Mouse (Mus musculus) embryonic facial prominence, embryonic 11.5 days (tissue): ENCODE measurements around the gene Hist1h1d. TPM values are rescaled to one million over a fixed set of nuclear protein-coding genes. Genes with fewer than 3 reads are reported as not detected.
"Not testable (repeated sequence)": the region's sequence is repeated elsewhere in the genome, so short reads cannot be mapped to it uniquely, and the experiment has no call there.

Experiments
- ATAC-seq: fragments of 200-750 bp; cut with Nextera tagmentation; replicated peaks from 2 replicates; pipeline ENCODE4 v1.8.0; 2017; ENCODE audit warnings: low read depth; ENCODE audit not compliant: insufficient number of reproducible peaks, low FRiP score, low TSS enrichment
- DNase-seq: peaks from one replicate; pipeline ENCODE4 v3.0.0-alpha.2; 2015; ENCODE audit warnings: low spot score
- H3K27ac ChIP-seq: fragments of 300-500 bp; sonication (generic); replicated peaks from 2 replicates; pipeline ENCODE4 v1.5.1; 2014; ENCODE audit warnings: mild to moderate bottlenecking, low read depth, low read length, control low read depth
- H3K27me3 ChIP-seq: fragments of 300-500 bp; sonication (generic); 2 replicates; pipeline ENCODE4 v1.6.1; 2014; ENCODE audit warnings: mild to moderate bottlenecking, low read length, moderate library complexity, mixed read lengths; ENCODE audit not compliant: control insufficient read depth, insufficient read depth
- H3K36me3 ChIP-seq: fragments of 300-500 bp; sonication (generic); replicated peaks from 2 replicates; pipeline ENCODE4 v1.6.1; 2014; ENCODE audit warnings: low read depth, mild to moderate bottlenecking, low read length, moderate library complexity, mixed read lengths; ENCODE audit not compliant: control insufficient read depth, insufficient read depth
- H3K4me1 ChIP-seq: fragments of 300-500 bp; sonication (generic); 2 replicates; pipeline ENCODE4 v1.6.1; 2014; ENCODE audit warnings: low read length, mixed read lengths; ENCODE audit not compliant: control insufficient read depth, insufficient read depth
- H3K4me2 ChIP-seq: fragments of 300-500 bp; sonication (generic); 2 replicates; pipeline ENCODE4 v1.6.1; 2014; ENCODE audit warnings: low read depth, mild to moderate bottlenecking, control low read depth, low read length, moderate library complexity
- H3K4me3 ChIP-seq: fragments of 300-500 bp; sonication (generic); 2 replicates; pipeline ENCODE4 v1.5.1; 2014; ENCODE audit warnings: low read depth, low read length, control low read depth
- H3K9ac ChIP-seq: fragments of 300-500 bp; sonication (generic); replicated peaks from 2 replicates; pipeline ENCODE4 v1.6.1; 2014; ENCODE audit warnings: mild to moderate bottlenecking, control low read depth, low read length
- H3K9me3 ChIP-seq: fragments of 300-500 bp; sonication (generic); replicated peaks from 2 replicates; pipeline ENCODE4 v1.6.1; 2016; ENCODE audit warnings: mild to moderate bottlenecking, low read length, inconsistent platforms, mixed read lengths; ENCODE audit not compliant: control insufficient read depth
- WGBS: fragments of 180-500 bp; shearing (Covaris S2); extraction: QIAGEN DNeasy Blood & Tissue Kit; methylation state at CpG from one replicate; pipeline ENCODE4 v1.1.7; 2014; 5-methylcytosine and 5-hydroxymethylcytosine counted together
- polyA plus RNA-seq: library from polyadenylated mRNA; unstranded; fragments of >200 nt; fragmentation: Nextera tagmentation; extraction: Ambion mirVana; gene quantifications from 2 replicates; pipeline ENCODE4 v1.2.1, GENCODE M21; 2014

Gene Hist1h1d
- polyA plus RNA-seq, 1 experiment from 2014 or later = 0.53 TPM

- H3K36me3 ChIP-seq = no peaks in the 10 kb centered on the region
- peak overlapping the region; percentile 49 for H3K4me3 ChIP-seq
- ATAC-seq (no peak), DNase-seq (peak; percentile 51)
- WGBS = 6% methylated on average over 6 of the region's 6 CpGs
- no peaks in the 10 kb centered on the region for H3K27me3 ChIP-seq
- H3K27ac ChIP-seq = peak overlapping the region; percentile 85
- H3K4me2 ChIP-seq = peak overlapping the region; percentile 82
- no peaks in the 10 kb centered on the region; the same call in 1 of the 2 replicates for H3K4me1 ChIP-seq
- no peaks in the 10 kb centered on the region for H3K9me3 ChIP-seq
- peak overlapping the region; percentile 81 for H3K9ac ChIP-seq
These were observed 29.4 kb downstream of the Hist1h1d start for GRCm38 (mm10) chr13:23582219-23583056.

GRCm38 (mm10) chr13:23583387-23584068 lies 30.5 kb downstream of the Hist1h1d start:
- peak overlapping the region; percentile 65 for H3K27ac ChIP-seq
- no peak overlapping the region for H3K4me3 ChIP-seq
- no peaks in the 10 kb centered on the region; the same call in 1 of the 2 replicates for H3K4me1 ChIP-seq
- peak overlapping the region; percentile 37; the same call in 1 of the 2 replicates for H3K9ac ChIP-seq
- no peaks in the 10 kb centered on the region for H3K9me3 ChIP-seq
- no peak for DNase-seq
- no peak overlapping the region; the same call in 1 of the 2 replicates for H3K4me2 ChIP-seq
- ATAC-seq = no peak
- H3K27me3 ChIP-seq = no peaks in the 10 kb centered on the region
- no peaks in the 10 kb centered on the region for H3K36me3 ChIP-seq

- Histone ChIP-seq H3K36me3 (no peaks in the 10 kb centered on the region), H3K4me3 (peak overlapping the region; percentile 13; the same call in 1 of the 2 replicates), H3K4me2 (peak overlapping the region; percentile 72), H3K9ac (peak overlapping the region; percentile 54), H3K9me3 (no peaks in the 10 kb centered on the region), H3K27ac (peak overlapping the region; percentile 96), H3K27me3 (no peaks in the 10 kb centered on the region), H3K4me1 (no peaks in the 10 kb centered on the region; the same call in 1 of the 2 replicates)
- DNase-seq (peak; percentile 45), ATAC-seq (no peak)
These were observed 31.3 kb downstream of the Hist1h1d start for GRCm38 (mm10) chr13:23584331-23584730.

GRCm38 (mm10) chr13:23585029-23585441 lies 32.0 kb downstream of the Hist1h1d start:
- no peaks in the 10 kb centered on the region; the same call in 1 of the 2 replicates for H3K4me1 ChIP-seq
- no peak for ATAC-seq
- H3K4me3 ChIP-seq = peak overlapping the region; percentile 42
- peak overlapping the region; percentile 76 for H3K9ac ChIP-seq
- peak overlapping the region; percentile 96 for H3K27ac ChIP-seq
- no peaks in the 10 kb centered on the region for H3K36me3 ChIP-seq
- DNase-seq = peak; percentile 83
- H3K27me3 ChIP-seq = no peaks in the 10 kb centered on the region
- no peaks in the 10 kb centered on the region for H3K9me3 ChIP-seq
- under 1% methylated on average over 21 of the region's 21 CpGs for WGBS
- peak overlapping the region; percentile 72 for H3K4me2 ChIP-seq

GRCm38 (mm10) chr13:23585442-23586098 lies 32.5 kb downstream of the Hist1h1d start:
- DNase-seq = peak; percentile 95
- Histone ChIP-seq H3K27ac (peak overlapping the region; percentile 96), H3K4me2 (peak overlapping the region; percentile 72), H3K4me3 (peak overlapping the region; percentile 42), H3K9ac (peak overlapping the region; percentile 76)
- not testable (repeated sequence) for H3K27me3 ChIP-seq, H3K9me3 ChIP-seq, H3K4me1 ChIP-seq, H3K36me3 ChIP-seq
- ATAC-seq = peak; percentile 86
- WGBS = under 1% methylated on average over 27 of the region's 36 CpGs

GRCm38 (mm10) chr13:23586099-23586939 lies 33.3 kb downstream of the Hist1h1d start:
- Histone ChIP-seq H3K27me3 (no peaks in the 10 kb centered on the region), H3K4me1 (no peaks in the 10 kb centered on the region; the same call in 1 of the 2 replicates), H3K9me3 (no peaks in the 10 kb centered on the region), H3K4me3 (peak overlapping the region; percentile 21), H3K9ac (peak overlapping the region; percentile 57), H3K4me2 (peak overlapping the region; percentile 41), H3K36me3 (no peaks in the 10 kb centered on the region), H3K27ac (peak overlapping the region; percentile 93)
- no peak for ATAC-seq
- peak; percentile 55 for DNase-seq
- WGBS = 2% methylated on average over 22 of the region's 22 CpGs

- Histone ChIP-seq H3K9ac (peak overlapping the region; percentile 57), H3K4me1 (no peaks in the 10 kb centered on the region; the same call in 1 of the 2 replicates), H3K36me3 (no peaks in the 10 kb centered on the region), H3K27ac (peak overlapping the region; percentile 93), H3K4me3 (peak overlapping the region; percentile 21), H3K27me3 (no peaks in the 10 kb centered on the region), H3K9me3 (no peaks in the 10 kb centered on the region), H3K4me2 (peak overlapping the region; percentile 41)
- WGBS = 6% methylated on average over 1 of the region's 1 CpGs
- DNase-seq (no peak), ATAC-seq (no peak)
These were observed 33.8 kb downstream of the Hist1h1d start for GRCm38 (mm10) chr13:23586940-23587225.
